Mouse (Mus musculus) telencephalon, adult 2 months (tissue): ENCODE data around the gene Exph5.

ENCODE experiments used
- DNase-seq: peaks from one replicate; pipeline ENCODE4 v3.0.0-alpha.2; 2011; ENCODE audit warnings: low read depth, low spot score

The Exph5 gene

DNA sequence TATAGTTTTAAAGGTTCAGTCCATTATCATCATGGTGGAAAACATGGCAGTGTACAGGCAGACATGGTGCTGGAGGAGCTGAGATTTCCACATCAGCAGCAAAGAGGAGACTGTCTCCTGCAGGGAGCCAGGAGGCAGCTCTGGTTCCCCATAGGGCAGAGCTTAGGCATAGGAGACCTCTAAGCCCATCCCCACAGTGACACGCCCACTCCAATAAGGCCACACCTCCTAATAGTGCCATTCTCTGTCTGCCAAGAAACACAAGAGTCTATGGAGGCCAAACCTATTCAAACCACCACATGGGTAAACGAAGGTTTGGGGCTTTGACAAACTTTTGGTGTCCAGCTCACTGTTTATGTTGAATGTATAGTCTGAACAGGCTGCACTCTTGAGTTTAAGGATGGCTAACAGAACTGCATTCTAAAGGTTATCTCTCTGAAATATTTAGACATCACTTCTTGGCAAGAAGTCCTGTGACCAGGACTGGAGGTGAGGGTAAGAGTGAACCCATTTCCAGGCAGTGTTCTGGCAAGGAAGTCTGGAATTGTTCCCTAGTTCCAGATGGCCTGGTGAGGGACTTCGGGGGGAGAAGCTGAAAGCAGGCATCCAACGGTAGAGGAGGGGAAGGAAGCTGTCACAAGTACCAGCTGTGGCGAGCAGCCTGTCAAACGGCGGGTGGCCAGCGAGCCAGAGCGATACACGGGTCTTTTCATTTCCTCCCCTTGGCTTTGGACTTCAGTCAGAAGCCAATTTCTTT lies 19.6 kb downstream of the Exph5 start:
- no peak for DNase-seq

DNA sequence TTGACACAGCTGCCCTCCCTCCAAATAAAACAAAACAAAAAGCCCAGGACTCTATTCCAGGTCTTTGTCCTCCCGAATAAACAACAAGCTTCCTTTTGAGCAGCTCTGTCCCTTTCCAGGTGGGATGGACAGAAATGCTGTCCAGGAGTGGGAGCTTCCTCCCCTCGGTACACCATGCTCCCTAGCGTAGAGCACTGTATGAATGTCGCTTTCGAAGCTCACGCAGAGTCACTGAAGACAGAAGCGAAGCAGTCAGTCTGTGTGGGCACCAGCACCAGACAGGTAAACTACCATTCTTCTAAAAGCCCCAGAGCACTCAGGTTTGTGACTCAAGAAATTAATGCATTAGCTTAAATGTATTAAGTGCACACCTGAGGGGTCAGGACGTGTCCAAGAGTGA lies 20.2 kb downstream of the Exph5 start:
- no peak for DNase-seq

DNA sequence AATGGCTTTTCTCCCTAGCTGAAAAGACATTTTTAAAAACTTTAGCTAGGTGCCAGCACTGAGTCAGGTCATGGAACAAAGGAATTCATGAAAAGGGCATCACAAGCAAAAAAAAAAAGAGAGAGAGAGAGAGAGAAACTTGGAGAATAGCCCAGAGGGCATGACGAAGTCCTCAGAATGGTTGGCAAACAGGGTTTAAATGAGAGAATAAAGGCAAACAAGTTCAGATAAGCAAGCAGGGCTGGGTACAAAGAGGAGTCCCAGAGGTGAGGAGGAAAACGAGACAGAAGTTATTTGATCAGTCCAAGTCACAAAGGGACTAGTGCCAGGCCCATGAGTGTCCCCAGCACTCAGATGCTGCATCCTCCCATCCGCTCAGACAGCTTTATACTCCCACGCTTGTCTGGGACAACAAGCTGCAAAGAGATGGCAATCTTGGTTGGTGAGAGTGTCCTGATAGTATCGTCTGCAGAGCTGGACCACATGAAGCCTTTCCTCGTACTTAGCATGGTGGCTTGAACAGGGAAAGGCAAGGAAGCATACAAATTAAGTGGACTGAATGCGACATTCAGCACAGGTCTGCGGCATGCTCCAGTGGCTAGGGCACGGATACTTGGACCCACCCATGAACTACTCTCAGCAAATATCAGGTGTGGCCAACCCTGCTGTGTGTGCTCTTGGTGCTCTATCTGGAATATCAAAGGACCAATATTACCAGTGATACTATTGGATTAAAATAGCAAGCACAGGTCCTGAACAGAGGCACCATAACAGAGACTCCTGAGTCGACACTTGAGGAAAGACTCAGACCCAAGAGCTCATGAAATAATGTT lies 22.2 kb downstream of the Exph5 start:
- DNase-seq = no peak

DNA sequence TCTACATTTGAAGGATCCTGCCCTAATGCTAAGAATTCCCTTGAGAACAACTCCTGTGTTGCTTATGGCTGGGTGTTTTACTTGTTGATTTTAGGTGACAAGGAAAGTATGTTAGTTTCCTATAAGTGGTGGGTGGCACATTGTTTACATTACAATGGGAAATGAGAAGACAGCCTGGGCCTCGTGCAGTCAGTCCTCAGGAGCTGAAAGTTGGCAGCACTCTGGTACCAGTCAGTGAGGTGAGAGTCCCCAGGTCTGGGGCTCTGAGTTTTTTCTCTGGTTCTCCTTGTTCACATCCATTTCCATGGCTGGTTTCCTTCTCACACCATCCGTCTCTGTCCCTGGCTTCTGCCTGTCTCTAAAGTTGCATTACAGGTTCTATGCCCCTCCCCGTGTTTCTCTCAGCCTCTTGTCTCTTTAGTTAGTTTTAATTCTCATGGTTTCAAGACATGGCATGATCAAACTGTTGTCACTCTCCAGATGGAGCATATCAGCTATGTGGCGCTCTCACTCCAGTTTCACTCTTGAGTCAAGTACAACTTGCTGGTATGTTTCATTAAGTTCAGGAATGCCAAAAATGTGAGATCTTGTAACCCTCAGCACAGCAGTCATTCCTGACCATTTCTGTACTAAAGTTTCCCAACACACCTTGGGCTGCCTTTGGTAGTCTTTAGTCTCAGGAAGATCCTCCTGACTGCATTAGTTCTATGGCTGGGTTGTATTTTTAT lies 24.1 kb downstream of the Exph5 start:
- no peak for DNase-seq

DNA sequence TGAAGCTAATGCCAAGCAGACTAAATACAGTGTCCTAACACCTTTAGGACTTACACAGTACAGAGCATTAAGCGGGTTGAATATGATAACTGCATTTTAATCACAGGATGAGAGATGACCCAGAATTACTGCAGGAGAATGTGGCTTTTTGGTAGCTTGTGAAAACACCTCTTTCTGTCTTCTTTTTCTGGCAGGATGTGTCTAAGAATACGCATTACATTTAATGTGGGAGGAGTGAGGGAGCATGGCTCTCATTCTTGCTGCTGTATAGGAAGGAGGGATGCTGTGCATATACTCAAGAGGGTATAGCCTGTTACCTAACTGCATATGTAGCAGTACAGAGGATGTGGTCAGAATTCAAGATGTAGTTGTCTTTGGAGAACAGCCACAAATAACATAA lies 26.7 kb downstream of the Exph5 start:
- peak; percentile 78 for DNase-seq

DNA sequence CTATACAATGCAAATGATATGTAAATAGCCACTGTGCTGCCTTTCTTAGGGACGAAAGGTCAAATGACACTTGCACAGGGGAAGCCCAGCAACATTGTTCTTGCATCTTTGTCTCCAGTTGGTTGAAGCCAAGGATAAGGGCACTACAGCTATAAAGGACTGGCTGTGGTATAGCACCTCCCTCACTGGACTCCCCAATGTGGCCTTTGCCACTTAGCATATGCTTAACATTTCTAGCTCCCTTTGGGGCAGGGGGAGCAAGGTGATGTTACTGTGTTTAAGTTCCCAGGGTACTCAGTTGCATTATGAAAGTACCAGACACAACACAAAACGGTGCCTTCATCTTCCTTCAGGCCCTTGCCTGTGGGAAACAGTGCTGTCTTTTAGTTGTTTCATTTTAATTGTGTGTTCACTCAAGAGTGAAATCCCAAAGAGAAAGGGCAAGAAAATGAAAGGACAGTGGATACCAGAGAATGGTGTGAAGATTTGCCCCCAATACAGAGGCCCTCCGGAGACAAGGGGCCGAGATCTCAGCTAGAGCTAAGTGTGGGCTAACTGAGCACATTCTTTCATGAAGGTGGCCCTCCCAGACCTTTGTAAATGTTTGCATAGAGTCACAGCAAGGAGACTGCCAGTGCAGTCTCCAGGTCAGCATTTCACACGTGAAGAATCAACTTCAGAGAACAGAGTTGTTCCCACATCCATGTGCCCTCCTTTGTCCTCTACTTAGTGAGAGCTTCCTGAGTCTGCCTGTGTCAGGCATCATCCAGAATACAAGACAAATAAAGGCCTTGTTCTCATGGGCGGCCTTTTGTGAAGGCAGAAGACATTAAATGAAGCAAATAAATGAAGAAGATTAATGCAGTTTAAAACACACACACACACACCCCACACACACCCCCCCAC lies 28.1 kb downstream of the Exph5 start:
- DNase-seq = no peak

DNA sequence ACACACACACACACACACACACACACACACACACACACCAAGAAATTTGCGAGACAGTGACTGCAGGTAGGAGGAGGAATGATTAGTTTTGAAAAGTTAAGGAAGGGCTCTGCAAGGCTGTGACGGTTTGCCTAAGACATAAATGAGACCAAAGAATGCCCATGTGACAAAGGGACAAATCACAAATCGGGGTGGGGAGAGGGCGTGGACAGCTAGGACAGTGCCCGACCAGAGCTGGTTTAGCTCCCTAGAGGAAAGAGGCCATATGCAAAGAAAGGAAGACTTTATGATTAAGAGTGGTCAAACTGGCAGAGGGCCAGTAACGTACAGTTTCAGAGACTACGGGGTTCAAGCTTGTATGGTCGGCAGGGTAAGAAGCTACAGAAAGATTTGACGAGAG lies 28.8 kb downstream of the Exph5 start:
- DNase-seq = no peak

DNA sequence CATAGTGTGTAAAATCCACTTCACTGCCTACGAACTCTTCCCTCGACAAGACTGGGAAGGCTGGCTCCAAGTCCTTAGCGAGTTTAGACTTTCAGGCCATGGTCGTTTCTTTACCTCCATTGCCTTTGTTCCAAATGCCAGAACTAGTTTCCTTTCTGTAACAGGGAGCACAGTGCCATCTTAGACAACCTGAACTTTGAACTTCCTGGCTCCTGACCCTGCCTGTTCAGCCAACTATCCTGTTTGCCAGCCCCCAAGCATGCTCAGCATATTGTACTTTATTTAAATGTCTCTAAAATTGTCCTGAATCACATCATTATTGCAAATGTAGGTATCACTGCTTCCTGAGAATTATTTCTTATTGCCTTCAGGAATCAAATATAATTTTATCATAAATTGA lies 32.0 kb downstream of the Exph5 start:
- no peak for DNase-seq

DNA sequence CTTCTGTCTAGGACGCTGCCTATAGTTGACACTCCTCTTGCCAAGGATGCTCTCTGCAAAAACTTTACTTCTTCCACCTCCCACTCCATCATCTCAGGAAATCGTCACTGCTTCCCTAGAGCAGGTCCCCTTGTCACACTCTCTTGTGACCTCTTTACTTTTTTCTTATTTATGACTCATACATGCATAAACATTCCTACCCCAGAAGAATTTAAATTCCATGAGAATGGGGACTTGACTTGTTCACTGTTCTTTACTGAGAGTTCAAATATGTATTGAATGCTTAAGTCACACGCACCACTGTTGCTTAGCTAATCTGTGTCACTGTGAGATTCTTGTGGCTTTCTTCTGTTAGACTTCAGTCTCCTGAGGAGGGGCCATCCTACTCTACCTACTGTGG lies 33.7 kb downstream of the Exph5 start:
- no peak for DNase-seq

DNA sequence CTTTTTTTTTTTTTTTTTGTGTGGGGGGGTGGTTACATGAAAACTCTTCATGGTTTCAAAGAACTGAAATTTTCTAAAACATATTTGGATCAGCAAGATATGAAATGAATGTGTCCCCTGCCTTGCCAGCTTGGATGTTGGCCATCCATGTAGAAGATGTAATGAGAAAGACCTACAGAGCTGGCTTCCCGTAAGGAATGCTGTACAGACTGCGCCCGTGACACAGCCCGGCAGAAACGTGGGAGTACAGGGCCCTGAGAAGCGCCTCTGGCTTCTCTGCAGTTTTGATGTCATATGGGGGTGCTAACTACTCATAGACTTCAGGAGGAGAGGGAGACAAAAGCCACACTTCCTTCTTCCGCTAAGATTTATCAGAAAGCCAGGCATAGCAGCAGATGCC lies 38.1 kb downstream of the Exph5 start:
- no peak for DNase-seq

DNA sequence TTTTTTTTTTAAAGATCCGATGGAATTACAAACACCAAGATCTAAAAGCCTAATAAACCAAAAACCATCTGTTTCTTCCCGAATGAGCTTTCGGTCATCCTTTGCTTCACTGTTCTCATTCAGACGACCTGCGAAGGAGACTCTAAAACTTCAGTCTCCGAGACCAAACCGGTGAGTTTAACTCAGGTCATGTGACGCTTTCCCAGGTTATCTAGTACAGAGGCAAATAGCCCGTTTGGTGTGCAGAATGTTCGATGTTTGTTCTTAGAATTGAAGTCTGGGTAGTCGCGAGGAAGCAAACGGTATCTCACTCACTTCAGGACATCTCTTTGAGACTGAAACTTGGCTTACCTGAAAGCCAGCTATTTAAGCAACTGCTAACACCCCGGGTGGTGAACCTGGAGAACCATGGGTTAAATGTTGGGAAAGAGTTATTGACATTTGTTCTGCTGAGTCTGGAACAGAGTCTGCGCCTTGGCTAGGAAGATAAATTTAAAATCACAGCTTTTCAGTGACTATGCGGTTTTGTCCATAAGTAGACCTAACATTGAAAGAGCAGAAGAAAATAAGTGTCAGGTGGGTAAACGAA lies 39.0 kb downstream of the Exph5 start:
- DNase-seq = no peak

DNA sequence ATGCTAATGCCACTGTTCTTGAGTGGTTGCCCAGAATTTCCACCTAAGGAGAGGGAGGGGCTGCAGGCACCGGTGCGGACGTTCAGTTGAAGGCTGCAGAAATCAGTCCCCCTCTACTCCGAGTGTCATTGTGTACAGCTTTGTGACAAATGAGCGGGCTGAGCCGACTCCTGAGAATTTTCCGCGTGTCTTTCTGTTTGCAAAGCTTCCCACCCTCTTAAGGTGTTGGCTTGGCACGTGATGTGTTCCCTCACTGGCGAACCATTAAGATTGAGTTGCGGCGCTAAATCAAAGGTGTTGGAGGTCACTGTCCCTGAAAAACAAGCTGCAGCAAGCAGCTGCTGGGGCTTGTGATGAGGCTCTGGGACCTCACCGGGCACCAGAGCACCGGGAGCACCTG lies 39.5 kb downstream of the Exph5 start:
- no peak for DNase-seq

DNA sequence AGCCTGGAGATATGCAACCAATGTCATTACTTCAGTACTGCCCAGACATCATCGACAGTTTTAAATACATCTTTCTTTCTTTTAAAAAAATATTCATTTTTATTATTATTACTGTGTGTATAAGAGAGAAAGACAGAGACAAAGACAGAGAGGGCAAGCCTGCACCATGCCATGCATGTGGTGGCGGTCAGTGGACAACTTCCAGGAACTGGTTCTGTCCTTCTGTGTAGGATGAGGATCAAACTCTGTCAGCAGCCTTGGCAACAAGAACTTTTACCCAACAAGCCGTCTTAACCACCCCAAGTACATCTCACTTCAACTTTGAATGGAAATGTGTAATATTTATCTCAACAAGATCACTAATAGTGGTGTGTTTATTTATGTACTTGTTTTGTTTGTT lies 40.5 kb downstream of the Exph5 start:
- DNase-seq = no peak

DNA sequence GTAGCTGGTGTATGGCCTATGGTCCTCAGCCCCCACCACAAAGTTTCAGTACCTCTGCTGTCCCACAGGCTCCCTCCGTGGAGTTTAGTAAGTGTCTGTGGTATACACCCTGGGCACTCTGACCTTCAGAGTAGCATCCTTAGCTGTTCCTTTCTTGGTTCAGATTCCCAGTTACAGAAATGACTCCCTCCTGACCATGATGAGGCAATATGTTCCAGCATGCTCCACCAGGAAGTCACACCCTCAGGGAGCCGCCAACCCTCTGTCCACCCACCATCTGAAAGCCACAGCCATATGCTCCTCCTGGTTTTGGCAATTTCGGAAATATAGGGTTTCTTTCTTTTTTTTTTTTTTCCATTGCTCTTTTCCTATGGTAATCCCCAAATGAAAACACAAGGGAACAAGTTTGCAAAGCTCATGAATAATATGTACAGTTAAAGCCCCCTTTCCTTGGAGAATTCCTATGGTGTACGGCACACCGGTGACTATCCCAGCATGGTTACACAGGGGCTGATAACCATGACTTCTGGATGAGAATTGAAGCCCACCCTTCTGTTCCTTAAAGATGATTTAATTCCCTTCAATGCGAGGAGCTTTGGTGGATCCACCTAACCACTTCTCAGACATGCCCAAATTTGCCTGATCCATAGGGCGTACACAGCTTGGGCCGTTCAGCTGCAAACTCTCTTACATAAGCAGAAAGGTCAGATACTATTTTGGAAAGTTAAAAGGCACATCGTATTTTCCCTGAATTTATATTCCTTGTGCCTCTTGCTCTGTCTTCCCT lies 43.4 kb downstream of the Exph5 start:
- DNase-seq = peak; percentile 62

DNA sequence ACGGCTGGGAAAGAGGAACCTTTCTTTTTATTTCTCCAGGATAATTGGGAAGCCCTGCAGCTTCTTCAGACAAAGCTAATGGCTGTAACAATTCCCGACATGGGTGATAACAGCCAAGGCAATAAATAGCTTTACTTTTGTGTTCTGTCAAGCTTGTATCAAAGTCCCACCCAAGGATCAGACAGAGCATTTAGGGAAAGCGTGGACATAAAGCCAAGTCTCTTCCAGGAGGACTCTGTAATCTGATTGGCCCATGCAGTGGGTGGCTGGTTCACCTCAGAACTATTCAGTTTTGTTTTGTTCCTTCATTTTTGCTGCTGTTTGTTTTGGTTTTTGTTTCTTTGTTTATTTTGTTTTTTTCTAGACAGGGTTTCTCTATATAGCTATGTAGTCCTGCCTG lies 44.3 kb downstream of the Exph5 start:
- no peak for DNase-seq

DNA sequence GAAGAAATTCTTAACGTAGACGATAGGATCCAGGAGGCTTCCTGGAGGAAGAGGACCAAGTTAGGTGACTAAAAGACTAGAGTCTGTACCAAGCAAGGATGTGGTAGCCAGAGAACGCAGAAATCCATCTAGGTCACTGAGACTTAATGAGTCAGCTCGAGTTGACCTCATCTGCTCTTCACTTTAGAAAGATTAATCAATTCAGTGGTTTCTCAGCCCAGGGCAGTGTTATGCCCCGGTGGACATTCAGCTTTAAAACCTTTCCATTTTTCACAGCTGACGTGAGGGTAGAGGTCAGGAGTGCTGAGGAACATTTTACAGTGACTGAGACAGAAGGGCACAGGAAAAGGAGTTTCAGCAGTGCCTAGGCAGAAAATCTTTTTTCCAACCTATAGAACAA lies 44.9 kb downstream of the Exph5 start:
- no peak for DNase-seq

DNA sequence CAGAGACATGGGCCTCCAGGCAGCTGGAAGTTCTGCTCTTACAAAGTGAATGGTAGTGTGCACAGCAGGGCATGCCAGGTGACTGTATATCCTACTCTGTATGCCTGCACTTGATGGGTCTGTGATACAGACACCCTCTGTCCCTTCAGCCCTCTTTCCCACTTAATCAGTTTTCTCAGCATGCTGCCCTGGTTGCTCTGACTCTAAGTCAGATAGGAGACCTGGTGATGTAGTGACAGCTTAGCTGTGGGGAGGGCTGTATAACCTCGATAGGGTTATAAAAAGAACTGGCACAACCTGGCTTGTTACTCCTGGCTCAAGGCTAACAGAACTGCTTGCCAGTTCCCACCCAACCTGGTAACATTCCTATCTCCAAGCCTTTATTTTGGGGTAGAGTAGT lies 47.7 kb downstream of the Exph5 start:
- DNase-seq = no peak

DNA sequence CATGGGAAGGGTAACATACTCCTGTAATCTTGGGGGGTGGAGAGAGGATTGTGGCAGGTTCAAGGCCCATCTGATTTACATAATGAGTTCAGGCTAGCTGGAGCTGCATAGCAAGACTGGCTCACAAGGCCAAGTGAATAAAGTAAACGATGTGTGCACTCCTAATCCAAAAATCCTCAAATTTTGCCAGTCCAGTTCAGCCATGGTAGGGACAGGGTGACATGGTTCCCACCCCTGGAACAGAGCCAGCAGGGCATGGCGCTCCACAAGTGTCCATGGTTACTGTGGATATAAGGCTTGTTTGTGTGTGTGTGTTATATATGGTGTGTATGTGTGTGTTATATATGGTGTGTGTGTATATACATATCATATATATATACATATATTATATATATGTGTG lies 48.9 kb downstream of the Exph5 start:
- no peak for DNase-seq

DNA sequence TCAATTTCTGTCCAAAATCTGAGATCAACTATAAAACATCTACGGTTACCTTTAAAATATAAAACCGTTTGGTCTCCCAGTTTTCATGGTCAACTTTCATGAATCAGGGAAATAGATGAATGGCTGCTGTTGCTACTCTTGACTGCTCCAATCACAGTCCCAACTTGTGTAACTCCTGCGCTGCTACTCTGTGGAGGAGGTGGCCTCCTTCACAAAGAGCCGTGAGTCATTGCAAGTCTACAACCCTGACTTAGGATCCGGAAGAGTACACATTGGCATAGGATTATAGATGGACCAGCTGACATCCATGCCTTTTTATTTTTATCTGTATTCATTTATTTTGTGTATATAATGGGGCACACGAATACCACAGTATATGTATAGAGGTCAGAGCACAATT lies 50.4 kb downstream of the Exph5 start:
- no peak for DNase-seq

DNA sequence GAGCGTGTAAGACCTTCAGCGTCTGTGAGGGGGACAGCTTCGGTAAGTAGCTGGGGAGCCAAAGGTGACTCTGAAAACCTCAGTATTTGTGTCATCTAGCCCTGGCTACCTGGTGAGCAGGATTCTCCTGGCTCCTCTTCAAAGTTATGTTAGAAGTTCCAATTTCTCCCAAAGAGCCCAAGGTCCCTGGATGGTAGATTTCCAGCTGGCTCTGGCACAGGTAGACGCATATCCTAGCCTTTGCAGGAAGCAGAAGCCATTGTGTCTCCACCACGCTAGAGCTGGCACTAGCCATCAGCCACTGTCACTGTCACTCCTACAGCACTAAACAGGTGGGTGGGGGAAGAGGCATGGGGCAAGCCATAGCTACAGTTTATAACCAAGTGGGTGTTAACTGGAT lies 51.7 kb downstream of the Exph5 start:
- no peak for DNase-seq
